Mouse (Mus musculus): ENCODE measurements around the gene Ptprn.
A peak's percentile ranks its signal among the peaks of the same experiment; 100 is the strongest.

- TF ChIP-seq CTCF (IDR thresholded peaks at IDR 0.05) (peak; percentile 37), EP300 (IDR thresholded peaks at IDR 0.05) (no peak)
Measured at GRCm38 (mm10) chr1:75244836-75245235, 19.5 kb downstream of the Ptprn start.
